Mouse (Mus musculus): Measurements from ENCODE around the gene Cyb5d1. TPM values are rescaled to one million over a fixed set of nuclear protein-coding genes. Genes with fewer than 3 reads are reported as not detected.

The Cyb5d1 gene
- polyA plus RNA-seq, 1 experiment from 2014 or later: 25.3 TPM

GRCm38 (mm10) chr11:69362479-69362878 lies 33.0 kb downstream of the Cyb5d1 start:
- WGBS: 75% methylated on average over 2 of the region's 2 CpGs
- Histone ChIP-seq H3K4me1 (peaks cover 24% of the 10 kb centered on the region), H3K9me3 (no peaks in the 10 kb centered on the region), H3K27ac (no peak overlapping the region), H3K36me3 (peaks cover 51% of the 10 kb centered on the region), H3K4me2 (no peak overlapping the region), H3K9ac (no peak overlapping the region), H3K27me3 (replicated peaks) (no peaks in the 10 kb centered on the region), H3K4me3 (replicated peaks) (no peak overlapping the region)
- ATAC-seq (ENCODE audit: insufficient read depth, low FRiP score, low read depth): no peak

GRCm38 (mm10) chr11:69362021-69362420 lies 33.4 kb downstream of the Cyb5d1 start:
- peaks cover 54% of the 10 kb centered on the region for H3K36me3 ChIP-seq
- H3K27me3 ChIP-seq (replicated peaks): no peaks in the 10 kb centered on the region
- no peak overlapping the region for H3K4me2 ChIP-seq
- 67% methylated on average over 7 of the region's 7 CpGs for WGBS
- peaks cover 20% of the 10 kb centered on the region for H3K4me1 ChIP-seq
- no peak overlapping the region for H3K9ac ChIP-seq
- H3K4me3 ChIP-seq (replicated peaks): no peak overlapping the region
- no peaks in the 10 kb centered on the region for H3K9me3 ChIP-seq
- ATAC-seq (ENCODE audit: insufficient read depth, low FRiP score, low read depth): no peak
- no peak overlapping the region for H3K27ac ChIP-seq

GRCm38 (mm10) chr11:69357690-69358089 lies 37.7 kb downstream of the Cyb5d1 start:
- ATAC-seq (ENCODE audit: insufficient read depth, low FRiP score, low read depth): no peak
- H3K27me3 ChIP-seq (replicated peaks): no peaks in the 10 kb centered on the region
- no peak overlapping the region for H3K9ac ChIP-seq
- WGBS: 84% methylated on average over 12 of the region's 12 CpGs
- H3K9me3 ChIP-seq: no peaks in the 10 kb centered on the region
- H3K4me2 ChIP-seq: no peak overlapping the region
- H3K36me3 ChIP-seq: peaks cover 81% of the 10 kb centered on the region
- H3K27ac ChIP-seq: no peak overlapping the region
- no peaks in the 10 kb centered on the region for H3K4me1 ChIP-seq
- H3K4me3 ChIP-seq (replicated peaks): no peak overlapping the region

- Histone ChIP-seq H3K9me3 (no peaks in the 10 kb centered on the region), H3K9ac (no peak overlapping the region), H3K4me2 (no peak overlapping the region), H3K27ac (no peak overlapping the region), H3K4me1 (no peaks in the 10 kb centered on the region), H3K4me3 (replicated peaks) (no peak overlapping the region), H3K27me3 (replicated peaks) (no peaks in the 10 kb centered on the region), H3K36me3 (peaks cover 80% of the 10 kb centered on the region)
- 86% methylated on average over 5 of the region's 5 CpGs for WGBS
- no peak for ATAC-seq (ENCODE audit: insufficient read depth, low FRiP score, low read depth)
These were observed 38.9 kb downstream of the Cyb5d1 start for GRCm38 (mm10) chr11:69356544-69356943.

- Histone ChIP-seq H3K4me1 (no peaks in the 10 kb centered on the region), H3K9me3 (no peaks in the 10 kb centered on the region), H3K27me3 (replicated peaks) (no peaks in the 10 kb centered on the region), H3K36me3 (peaks cover 75% of the 10 kb centered on the region), H3K4me2 (no peak overlapping the region), H3K9ac (no peak overlapping the region), H3K4me3 (replicated peaks) (no peak overlapping the region), H3K27ac (no peak overlapping the region)
- no peak for ATAC-seq (ENCODE audit: insufficient read depth, low FRiP score, low read depth)
- WGBS: 86% methylated on average over 26 of the region's 26 CpGs
These were observed 49.0 kb downstream of the Cyb5d1 start for GRCm38 (mm10) chr11:69346441-69346840.

Other genes with a start within 250 kb of the Cyb5d1 start
- gene Alox12b, start 238.6 kb downstream of the Cyb5d1 start, polyA plus RNA-seq (2015; fragmentation: Nextera tagmentation; extraction: Ambion mirVana): 4.2 and 11.5 TPM in 2 replicates
- gene Alox8, start 197.8 kb downstream of the Cyb5d1 start, polyA plus RNA-seq (2015; fragmentation: Nextera tagmentation; extraction: Ambion mirVana): 0.28 and 0.31 TPM in 2 replicates
- 0.04 TPM in 1 of 2 replicates, not detected in the other for gene Gucy2e, start 158.6 kb downstream of the Cyb5d1 start, polyA plus RNA-seq (2015; fragmentation: Nextera tagmentation; extraction: Ambion mirVana)
- gene Cntrob, start 71.9 kb downstream of the Cyb5d1 start, polyA plus RNA-seq (2015; fragmentation: Nextera tagmentation; extraction: Ambion mirVana): 18.6 and 19.5 TPM in 2 replicates
- gene Trappc1, start 71.7 kb downstream of the Cyb5d1 start, polyA plus RNA-seq (2015; fragmentation: Nextera tagmentation; extraction: Ambion mirVana): 146 and 157 TPM in 2 replicates
- 1.3 TPM in 2 replicates for gene Kcnab3, start 69.4 kb downstream of the Cyb5d1 start, polyA plus RNA-seq (2015; fragmentation: Nextera tagmentation; extraction: Ambion mirVana)
- 12.6 and 12.8 TPM in 2 replicates for gene Rnf227, start 55.2 kb downstream of the Cyb5d1 start, polyA plus RNA-seq (2015; fragmentation: Nextera tagmentation; extraction: Ambion mirVana)
- gene Chd3, start 26.2 kb downstream of the Cyb5d1 start, polyA plus RNA-seq (2015; fragmentation: Nextera tagmentation; extraction: Ambion mirVana): 53.4 and 54.0 TPM in 2 replicates
- gene Naa38, start 144 bp downstream of the Cyb5d1 start, polyA plus RNA-seq (2015; fragmentation: Nextera tagmentation; extraction: Ambion mirVana): 154 and 179 TPM in 2 replicates
- gene Tmem88, start 2.6 kb upstream of the Cyb5d1 start, polyA plus RNA-seq (2015; fragmentation: Nextera tagmentation; extraction: Ambion mirVana): 26.7 and 29.4 TPM in 2 replicates
- gene Kdm6b, start 18.0 kb upstream of the Cyb5d1 start, polyA plus RNA-seq (2015; fragmentation: Nextera tagmentation; extraction: Ambion mirVana): 25.4 and 26.5 TPM in 2 replicates
- 0.81 and 1.1 TPM in 2 replicates for gene Dnah2, start 153.5 kb upstream of the Cyb5d1 start, polyA plus RNA-seq (2015; fragmentation: Nextera tagmentation; extraction: Ambion mirVana)
- 10.4 and 12.6 TPM in 2 replicates for gene Efnb3, start 164.6 kb upstream of the Cyb5d1 start, polyA plus RNA-seq (2015; fragmentation: Nextera tagmentation; extraction: Ambion mirVana)
- gene Wrap53, start 184.6 kb upstream of the Cyb5d1 start, polyA plus RNA-seq (2015; fragmentation: Nextera tagmentation; extraction: Ambion mirVana): 21.6 and 24.5 TPM in 2 replicates
- 122 and 130 TPM in 2 replicates for gene Trp53, start 184.7 kb upstream of the Cyb5d1 start, polyA plus RNA-seq (2015; fragmentation: Nextera tagmentation; extraction: Ambion mirVana)
- gene Atp1b2, start 210.3 kb upstream of the Cyb5d1 start, polyA plus RNA-seq (2015; fragmentation: Nextera tagmentation; extraction: Ambion mirVana): 7.5 and 7.7 TPM in 2 replicates
- 0.99 and 2.1 TPM in 2 replicates for gene Shbg, start 222.3 kb upstream of the Cyb5d1 start, polyA plus RNA-seq (2015; fragmentation: Nextera tagmentation; extraction: Ambion mirVana)
- 14.4 and 17.8 TPM in 2 replicates for gene Sat2, start 226.4 kb upstream of the Cyb5d1 start, polyA plus RNA-seq (2015; fragmentation: Nextera tagmentation; extraction: Ambion mirVana)
- gene Fxr2, start 237.4 kb upstream of the Cyb5d1 start, polyA plus RNA-seq (2015; fragmentation: Nextera tagmentation; extraction: Ambion mirVana): 21.0 and 27.0 TPM in 2 replicates

All from stomach, embryonic 15.5 days (tissue).